ENCODE assay signal across 20 mouse cellular contexts in the genomic region with DNA sequence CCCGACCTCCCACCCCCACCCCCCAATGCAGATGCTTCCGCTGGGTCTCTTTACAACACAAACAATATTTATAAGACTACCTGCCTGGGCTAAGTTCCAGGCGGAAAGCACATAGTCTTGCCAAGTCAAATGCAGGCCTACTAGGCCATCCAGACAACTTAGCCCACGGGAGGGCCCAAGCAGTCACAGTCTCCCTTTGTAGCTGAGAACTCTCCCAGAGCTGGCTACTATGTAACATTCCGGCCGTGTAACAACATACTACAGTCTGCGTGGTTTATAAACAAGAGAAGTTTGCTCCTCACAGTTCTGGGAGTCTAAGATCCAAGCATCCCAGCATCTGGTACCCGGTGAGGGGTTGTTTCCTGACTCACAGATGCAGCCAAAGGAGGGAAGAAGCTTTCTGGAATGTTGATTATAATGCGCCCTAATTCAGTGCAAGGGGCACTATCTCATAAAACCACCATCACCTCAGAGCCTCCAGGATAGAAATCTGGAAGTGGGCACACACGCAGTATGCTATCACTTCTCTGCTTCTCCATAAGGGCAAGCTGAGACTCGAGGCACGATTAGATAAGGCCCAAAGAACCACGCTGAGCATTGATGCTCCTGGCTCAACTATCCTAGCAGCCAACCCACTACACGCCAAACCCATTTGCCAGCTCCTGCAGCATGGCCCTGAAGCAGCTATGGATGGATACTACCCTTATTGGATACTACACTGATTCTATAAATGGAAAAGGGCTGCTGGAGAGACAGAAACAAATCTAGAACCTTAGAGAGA. TPM values are rescaled to one million over a fixed set of nuclear protein-coding genes. Genes with fewer than 3 reads are reported as not detected.
"Had no signal": no experiment of that assay in that cellular context is flagged by ENCODE, and none has a peak within 500 bp of the region (broad histone marks: within the 10 kb centered on the region; RNA-seq: fewer than 3 reads in every experiment).

No protein-coding gene starts in this region.

- ATAC-seq: intestine, embryonic 16.5 days; midbrain, embryonic 13.5 days; midbrain, embryonic 16.5 days had no signal

- H3K27ac ChIP-seq: limb, embryonic 13.5 days; liver, embryonic 13.5 days; macrophage; midbrain, embryonic 10.5 days; midbrain, embryonic 13.5 days; neural tube, embryonic 13.5 days; stomach, postnatal 0 days had no signal

- H3K36me3 ChIP-seq: limb, embryonic 13.5 days; liver, embryonic 13.5 days; midbrain, embryonic 10.5 days; midbrain, embryonic 13.5 days; neural tube, embryonic 13.5 days had no signal

- H3K9me3 ChIP-seq: limb, embryonic 13.5 days; liver, embryonic 13.5 days; megakaryocyte, embryonic 14.5 days; midbrain, embryonic 10.5 days; midbrain, embryonic 13.5 days; neural tube, embryonic 13.5 days had no signal

- H3K9ac ChIP-seq: limb, embryonic 13.5 days; liver, embryonic 13.5 days; midbrain, embryonic 13.5 days; neural tube, embryonic 13.5 days had no signal

- DNase-seq: kidney, adult 18-20 months; kidney, adult 9 months; kidney, postnatal 14 days; kidney, postnatal 4 days; left cerebral cortex, postnatal 4 days; liver, embryonic 13.5 days; lung, adult 2 months; thymus, adult 18-20 months; thymus, postnatal 36 days had no signal

- H3K4me2 ChIP-seq: limb, embryonic 13.5 days; liver, embryonic 13.5 days; midbrain, embryonic 13.5 days; neural tube, embryonic 13.5 days had no signal

- H3K4me3 ChIP-seq: limb, embryonic 13.5 days; liver, embryonic 13.5 days; megakaryocyte, embryonic 14.5 days; midbrain, embryonic 10.5 days; midbrain, embryonic 13.5 days; myocyte; neural tube, embryonic 13.5 days had no signal

RNA-seq across cellular contexts. Expression of a gene that starts 2.3 kb away (rescaled TPM):
- total RNA-seq: monocyte, adult 5-6 weeks had no signal
- polyA plus RNA-seq: macrophage, myocyte had no signal
